Mouse (Mus musculus) spleen, postnatal 36 days (tissue): ENCODE measurements at regions not wholly inside any gene's neighbourhood (a gene's known extent, or its start where the extent isn't known, plus 50 kb on each side); places are given as distances from the start of the nearest gene placed in this dataset.

Experiments used
- DNase-seq, 2 experiments: peaks; one replicate each; pipeline ENCODE4 v3.0.0; 2022; ENCODE audit warnings: low spot score in 2 of 2, mixed read lengths in 1 of 2

DNA sequence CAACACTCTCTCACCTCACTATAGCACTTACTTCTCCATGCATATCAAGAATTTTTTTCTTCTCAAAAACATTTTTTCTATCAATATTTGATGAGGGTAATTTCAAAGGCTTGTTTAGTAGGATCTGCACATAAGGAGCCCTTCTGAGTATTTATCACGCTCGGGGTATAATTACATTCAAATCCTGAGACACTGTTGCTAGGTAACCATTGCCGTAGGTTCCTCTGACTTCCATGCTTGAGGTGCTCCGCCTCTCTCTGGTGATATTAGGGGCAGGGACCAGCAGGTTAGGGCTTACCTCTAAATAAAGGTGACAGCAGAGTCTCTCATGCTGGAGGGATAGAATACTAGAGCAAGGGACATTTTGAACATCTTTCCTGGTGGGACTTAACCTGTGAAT lies 54.4 kb upstream of the 9630041A04Rik start:
- DNase-seq, result no peak

DNA sequence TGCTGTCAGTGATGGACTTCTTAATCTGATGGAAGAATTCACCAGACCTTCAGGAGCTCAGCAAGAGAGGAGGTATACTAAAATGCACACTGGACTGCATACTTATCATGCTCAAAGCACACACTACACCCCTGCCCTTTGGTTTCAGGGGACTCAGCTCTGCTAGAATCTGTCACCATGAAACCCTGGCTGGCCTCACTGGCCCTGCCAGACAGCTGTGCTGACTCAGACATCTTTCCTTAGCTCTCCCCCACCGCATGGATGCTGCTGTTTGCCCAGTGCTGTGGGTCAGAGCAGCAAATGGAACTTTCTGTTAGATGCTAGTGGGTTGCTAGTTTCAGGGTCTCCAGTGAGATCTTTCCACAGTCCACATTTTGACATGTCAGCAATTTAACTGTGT lies 64.9 kb upstream of the 9630041A04Rik start:
- no peak for DNase-seq

DNA sequence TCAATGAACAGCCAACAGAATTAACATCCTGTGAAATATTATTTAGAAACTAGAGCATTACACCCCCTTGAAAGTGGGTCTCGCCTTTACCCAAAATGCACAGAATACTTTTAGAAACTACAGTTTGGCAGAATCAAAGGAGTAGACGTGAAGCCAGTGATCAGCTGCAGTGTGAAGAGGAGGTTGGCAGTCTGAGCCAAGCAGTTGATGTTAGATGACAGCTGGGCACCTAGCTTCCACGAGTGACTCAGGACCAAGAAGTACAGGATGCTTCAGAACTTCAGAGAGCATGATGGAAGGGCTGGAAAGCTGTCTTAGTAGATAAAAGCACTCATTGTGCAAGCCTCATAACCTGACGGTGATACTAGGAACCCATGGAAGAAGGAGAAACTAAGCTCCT lies 65.6 kb upstream of the 9630041A04Rik start:
- no peak for DNase-seq

DNA sequence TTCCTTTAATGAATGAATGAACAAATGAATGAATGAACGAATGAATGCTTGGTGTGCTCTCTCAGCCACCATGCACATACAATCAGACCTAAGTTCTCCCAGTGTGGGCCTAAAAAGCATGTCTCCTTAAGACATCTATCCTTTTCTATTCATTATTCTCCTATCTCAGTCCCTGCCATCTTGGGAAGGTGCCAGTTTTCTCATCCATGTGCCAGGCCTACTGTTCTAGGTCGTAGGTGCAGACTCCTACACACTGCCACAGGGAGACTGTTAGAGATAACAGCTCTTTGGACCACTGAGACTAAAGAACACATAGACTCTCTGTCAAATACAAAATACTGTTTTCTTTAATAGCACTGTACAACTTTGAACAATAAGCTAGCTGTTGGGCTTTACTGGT lies 66.2 kb upstream of the 9630041A04Rik start:
- DNase-seq, result no peak

DNA sequence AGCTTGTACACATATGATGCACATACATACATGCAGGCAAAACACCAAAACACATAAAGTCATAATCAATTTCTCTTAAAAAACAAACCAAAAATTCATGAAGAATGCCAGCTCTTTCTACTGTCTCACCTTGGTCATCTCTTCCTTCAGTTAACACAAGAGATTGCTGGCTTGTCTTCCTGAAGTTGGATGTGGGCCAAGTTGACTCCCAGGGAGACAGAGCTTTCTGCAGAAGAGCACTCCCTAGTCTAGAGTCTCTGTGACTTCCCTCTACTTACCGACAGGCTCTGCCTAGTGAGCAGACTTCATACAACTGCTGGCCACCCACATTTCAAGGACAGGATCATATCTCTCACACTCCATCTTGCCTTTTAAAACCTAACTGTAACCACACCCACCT lies 70.7 kb upstream of the 9630041A04Rik start:
- no peak for DNase-seq

DNA sequence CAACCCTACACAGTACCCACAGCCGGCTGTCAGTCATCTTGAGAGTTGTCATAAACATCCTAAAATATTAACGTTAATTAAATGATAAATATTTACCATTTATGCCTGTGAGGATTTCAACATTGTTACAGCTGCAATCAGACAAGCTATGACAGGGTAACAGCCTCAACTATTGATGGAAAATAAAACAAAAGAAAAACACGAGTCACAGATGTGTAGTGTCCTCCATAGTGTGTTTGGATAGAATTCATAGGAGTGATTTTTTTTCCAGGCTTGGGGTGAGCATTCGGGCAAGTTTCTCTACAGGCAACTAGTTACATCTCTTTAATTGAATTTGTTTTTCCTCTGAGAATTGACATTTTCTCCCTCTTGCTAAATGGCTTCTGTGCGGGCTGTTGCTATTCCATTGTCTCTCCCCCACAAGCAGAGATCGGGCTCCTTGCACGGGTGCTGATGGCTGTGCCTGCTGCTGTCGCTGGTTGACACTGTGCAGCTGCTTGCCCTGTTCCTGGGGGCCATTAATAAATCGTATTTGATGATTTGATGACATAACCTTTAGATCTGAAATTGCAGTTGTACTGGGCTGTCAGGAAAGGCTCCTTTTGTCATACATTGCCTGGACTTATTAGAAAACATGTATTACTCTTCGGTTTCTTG lies 120.6 kb upstream of the 9630041A04Rik start:
- DNase-seq, result no peak

DNA sequence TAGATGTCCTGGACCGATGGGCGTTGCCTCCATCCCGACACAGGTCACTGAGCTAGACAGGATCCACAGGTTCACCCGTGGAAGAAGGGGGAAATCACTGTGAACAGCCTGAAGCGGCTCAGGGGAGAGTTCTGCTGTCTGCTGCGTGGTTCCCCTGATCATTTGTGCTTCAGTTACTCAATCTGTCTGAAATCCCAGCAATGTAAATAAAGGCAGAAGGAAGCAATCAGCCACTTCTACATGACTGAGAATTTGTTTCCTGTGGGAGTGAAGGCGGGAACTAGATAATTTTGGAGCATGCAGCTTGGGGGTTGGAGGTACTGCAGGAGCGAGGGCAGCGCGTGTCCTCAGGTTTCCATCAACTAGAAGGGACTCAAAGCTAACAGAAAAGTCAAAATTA lies 122.3 kb upstream of the 9630041A04Rik start:
- DNase-seq, result no peak

DNA sequence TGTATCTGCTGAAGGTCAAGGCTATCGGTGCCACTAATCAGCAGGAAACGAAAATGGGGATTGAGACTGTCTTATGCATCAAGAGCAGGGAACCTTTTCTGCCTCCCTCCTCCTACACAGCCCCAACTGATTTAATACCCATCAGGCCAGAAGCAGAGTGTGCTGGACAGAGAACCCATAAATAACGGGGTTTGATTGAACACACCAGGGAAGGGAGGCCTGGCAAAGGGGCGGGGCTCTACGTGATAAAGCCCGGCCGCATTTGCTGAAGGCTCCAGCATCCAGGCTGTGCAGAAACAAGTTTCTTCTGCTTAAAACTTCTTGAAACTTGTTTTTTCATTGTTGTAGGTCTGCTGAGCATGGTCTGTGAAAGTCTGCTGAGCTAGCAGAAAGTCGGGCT lies 127.4 kb upstream of the 9630041A04Rik start:
- no peak for DNase-seq

DNA sequence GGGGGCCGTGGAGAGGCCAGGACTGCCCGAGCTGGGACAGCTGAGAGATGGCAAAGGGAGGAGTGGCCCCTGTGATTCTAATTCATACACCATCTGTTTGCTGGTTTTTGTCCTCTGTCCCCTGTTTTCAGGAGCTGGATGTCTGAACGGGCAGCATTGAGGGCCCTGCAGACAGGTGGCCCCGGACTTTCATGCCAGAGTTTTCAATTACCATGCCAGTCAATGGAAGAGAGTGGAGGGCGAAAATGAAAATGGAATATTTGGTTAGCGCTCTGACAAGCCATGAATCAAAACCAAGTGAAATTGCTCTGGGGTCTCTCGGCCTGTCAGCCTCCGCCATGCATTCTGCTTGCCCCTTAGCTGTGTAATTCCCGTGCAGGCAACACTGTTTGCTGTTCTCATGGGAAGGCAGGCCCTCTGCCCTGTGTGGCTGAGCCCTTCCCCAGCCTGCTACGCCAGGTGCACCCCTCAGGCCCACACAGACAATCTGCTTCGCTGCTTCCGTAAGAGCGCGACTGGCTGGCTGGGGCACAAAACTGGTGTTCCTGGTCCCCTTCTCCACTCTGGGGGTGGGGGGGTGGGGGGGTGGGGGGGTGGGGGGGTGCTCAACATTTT lies 127.9 kb upstream of the 9630041A04Rik start:
- DNase-seq, result no peak

DNA sequence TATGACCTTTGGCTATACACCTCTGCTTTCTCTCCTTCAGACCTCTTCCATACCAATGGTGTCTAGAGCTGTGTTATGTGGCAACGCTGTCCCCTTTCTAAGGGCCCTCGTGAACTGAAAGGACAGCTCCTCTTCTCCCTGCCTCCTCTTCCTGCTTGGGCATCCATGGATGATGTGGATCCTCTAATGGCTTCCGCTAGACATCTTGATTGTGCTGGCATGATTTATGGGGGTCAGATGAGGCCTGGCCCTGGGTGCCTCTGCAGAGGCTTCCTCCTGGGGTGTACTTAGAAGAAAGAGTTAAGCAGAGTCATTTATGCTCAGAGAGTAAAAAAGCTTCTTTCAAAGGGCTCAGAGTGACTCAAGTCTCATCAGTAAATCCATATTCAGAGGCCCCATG lies 131.5 kb upstream of the 9630041A04Rik start:
- DNase-seq, result no peak

DNA sequence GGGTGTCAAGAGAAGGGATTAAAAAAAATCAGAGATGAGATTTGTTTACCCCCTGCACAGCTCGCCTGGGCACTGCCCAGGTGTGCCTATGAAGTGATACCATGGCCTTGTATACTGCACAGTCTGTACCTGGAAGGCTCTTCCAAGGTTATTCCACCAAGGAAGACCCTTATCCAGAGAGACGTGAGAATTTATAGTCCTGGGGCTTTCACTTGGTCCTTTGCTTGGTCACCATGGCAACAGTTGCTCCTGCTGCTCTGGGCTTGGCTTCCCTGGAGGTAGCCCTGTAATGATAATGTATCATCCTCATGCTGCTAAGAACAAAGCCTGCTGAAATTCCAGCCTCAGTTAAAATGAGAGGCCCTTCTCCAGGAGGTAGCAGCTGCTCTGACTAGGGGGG lies 143.7 kb upstream of the 9630041A04Rik start:
- DNase-seq, result no peak

DNA sequence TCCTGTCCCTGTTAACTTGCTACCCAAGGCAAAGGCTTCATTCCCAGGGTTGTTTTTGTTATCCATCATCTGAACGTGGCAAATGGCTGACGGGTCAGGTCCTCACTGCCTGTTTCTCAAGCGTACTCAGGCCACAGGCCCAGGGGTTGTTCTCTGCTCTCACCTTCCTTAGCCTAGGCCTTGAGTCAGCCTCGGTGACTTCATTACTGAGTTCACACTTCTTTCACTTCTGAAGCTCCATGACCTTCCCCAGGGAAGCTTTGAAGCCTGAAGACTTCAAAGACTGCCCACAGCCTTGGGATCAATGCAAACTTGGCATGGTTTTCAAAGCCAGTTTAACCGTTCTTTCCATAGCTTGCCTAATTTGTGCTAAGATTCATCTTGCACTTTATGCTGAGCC lies 145.3 kb upstream of the 9630041A04Rik start:
- DNase-seq, result no peak

DNA sequence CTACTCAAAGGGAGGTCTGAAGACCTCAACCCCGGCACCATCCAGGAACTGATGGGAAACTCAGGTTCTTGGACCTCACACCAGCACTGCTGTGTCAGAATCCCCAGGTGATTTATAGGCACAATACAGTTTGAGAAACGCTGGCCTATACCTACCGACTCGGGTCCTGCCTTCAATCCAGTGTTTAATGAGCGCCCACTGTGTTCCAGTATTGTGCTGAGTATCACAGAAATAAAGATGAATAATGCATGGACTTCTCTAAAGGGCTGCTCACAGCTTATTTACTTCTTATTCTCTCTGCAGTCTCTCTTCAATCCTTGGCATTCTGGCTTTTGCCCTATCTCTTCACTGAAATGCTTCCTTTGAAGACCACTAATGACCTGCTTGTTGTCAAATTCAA lies 146.8 kb upstream of the 9630041A04Rik start:
- DNase-seq, result no peak

DNA sequence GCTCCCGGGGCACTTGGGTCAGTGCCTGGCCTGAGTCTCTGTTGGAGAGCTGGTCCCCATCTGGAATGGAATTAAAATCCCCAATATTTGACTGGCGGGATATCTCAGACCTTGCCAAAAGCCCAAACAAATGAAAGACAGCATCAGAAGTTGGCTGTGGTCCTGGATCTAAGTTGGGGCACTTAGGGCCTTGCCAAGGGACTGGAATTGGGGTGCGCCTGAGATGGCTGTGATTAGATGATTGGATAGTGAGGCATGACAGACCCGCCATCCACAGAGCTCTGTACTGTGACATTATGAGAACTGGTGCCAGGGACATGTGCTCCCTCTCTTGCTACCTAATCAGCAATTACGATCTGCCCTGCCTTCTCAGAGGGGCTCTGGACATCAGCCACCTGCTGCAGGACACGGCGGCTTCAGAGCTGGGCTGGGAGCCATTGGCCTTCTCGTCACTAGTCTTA lies 151.0 kb upstream of the 9630041A04Rik start:
- DNase-seq, result no peak

DNA sequence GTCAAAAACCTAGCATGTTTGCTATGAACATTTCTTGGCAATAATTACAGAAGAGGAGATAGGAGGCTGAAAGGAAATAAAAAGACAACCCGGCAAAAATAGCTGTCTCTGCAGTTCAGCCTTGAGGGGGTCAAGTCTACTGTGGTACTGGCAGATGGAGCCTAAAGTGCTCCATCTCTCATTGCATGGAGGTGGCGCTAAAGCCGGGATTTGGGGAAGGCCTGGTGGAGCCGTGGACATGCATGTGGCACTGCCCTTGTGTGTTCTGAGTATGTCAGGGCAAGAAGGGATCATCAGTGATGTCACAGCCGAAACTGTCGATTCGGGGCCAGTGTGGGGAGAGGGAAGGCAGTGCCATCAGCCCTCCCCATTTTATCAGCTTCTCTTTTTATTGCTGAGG lies 161.3 kb upstream of the 9630041A04Rik start:
- no peak for DNase-seq

DNA sequence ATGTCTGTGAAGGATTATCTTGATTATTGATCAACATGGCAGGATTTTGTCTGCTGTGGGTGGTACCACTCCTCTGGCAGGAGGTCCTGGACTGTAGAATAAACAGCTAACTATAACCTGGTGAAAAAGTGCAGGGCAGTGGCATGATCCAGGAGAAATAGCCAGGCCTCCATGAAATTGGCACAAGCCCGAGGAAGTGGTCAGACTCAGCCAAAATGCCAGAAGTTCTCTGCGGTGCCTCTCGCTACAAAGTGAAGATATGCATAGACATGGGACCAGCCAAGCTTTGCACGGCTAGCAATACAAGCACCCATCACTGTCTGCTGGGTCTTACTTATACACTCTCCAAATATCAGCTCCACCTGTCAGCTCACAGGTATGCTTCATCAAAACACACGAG lies 167.6 kb upstream of the 9630041A04Rik start:
- DNase-seq, result no peak

DNA sequence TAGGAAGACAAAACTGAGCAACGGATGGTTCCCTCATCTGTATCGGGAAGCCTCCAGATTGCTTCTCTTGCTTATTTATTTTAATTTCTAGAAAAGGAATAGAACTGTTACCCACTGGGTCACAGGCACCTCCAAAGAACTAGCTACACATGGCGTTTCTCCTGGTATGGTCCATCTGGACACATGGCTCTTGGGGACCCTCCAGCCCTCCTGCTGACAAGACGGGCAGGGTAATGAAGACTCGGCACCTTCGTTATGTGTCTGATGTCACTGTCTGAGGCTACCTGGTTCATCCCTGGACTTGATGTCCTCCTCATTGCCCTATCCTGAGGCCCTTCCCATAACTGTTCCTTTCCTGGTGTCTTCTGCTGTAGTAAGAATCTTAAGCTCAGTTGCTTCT lies 170.3 kb upstream of the 9630041A04Rik start:
- DNase-seq, result no peak

DNA sequence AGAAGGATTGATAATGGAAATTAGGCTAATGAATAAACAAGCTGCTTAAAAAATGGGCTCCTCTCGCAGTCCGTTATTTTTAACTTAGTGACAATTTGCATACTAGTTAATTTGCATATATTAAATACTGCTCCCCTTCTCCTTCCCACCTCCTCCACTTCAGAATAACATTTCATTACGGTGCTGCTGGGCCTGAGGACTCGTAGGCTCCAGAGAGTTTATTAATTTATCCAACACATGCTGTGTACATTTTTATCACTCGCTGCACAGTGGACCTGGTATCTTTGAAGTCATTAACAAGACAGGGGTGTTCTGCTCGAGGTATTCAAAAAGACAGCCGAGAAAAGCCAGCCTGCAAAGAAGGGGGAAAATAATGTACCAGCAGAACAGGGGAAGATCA lies 170.7 kb upstream of the 9630041A04Rik start:
- DNase-seq, result no peak

DNA sequence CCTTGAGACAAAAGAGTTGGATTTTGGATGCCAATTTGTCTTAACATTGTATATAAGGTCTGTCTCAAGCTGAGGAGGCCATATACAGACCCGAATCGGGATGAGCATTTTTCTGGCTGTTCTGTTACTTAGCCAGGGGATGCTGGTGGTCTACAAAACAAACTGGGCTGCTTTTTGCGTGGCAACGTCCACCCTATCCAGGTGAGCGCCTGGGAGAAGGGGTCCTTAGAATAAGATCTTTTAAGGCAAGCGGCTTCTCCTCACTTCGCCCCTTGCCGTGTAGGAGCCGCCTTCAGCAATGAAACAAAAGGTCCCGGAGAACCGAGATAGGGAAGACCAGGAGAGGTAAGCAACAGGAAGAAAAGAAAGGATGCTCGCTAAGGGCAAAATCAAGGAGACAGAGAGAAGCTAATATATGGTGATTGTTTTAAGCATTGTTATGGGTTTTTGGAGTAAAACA lies 171.2 kb upstream of the 9630041A04Rik start:
- DNase-seq, result no peak

DNA sequence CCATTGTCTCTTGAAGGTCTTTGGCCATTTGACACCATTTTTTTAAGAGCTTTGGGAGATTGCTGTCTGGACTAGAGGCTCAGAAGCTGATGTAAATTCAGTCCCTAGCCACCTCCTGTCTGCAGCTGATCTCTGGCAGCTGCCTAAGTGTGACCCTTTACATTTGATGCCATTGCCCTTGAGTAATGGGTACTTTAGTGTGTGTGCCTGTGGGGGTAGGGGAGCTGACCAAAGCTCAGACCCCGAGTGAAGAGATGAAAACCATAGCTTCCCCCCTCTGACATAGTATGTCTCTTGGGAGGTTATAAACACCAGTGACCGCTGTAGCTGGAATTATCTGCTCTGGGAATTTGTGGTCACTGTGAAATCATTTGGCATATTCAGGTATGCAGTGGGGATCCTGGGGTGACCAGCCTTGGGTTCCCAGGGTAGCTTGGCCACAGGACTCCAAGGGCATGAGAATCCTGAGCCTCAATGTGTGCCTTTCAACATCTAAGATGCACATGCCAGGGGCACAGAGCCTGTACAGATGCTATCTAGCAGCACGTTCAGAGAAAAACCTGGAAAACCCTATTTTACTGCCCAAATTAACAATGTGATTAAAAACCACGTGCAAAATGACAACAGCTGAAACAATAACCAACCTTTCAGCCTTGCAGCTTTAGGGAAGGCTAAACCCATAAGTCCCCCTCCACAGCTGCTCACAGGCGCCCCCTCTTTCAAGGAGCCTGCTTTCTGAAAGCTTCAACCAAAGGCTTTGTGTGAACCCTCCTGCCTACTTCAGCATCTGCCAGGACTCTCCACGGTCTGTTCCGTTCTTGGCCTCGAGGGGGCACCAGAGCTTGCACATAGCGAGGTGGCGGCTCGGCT lies 171.9 kb upstream of the 9630041A04Rik start:
- no peak for DNase-seq

DNA sequence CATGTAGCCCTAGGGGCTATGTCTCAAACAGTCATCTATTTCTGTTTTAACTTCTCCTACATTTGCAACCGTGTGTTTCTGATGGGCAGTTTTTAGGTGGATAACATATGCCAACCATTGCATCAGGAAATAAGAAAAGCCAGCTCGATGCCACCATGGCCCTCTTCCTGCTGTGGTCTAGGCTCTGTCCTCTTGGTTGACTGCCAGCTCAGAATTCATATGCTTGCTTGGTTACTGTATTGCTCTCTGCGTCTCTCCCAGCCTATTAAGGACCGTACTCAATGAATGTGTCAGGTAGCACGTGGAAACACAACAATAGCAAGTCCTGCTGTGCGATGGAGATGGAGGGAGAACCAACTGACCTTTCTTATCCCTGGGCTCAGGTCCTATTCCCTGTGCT lies 174.4 kb upstream of the 9630041A04Rik start:
- DNase-seq, result no peak

DNA sequence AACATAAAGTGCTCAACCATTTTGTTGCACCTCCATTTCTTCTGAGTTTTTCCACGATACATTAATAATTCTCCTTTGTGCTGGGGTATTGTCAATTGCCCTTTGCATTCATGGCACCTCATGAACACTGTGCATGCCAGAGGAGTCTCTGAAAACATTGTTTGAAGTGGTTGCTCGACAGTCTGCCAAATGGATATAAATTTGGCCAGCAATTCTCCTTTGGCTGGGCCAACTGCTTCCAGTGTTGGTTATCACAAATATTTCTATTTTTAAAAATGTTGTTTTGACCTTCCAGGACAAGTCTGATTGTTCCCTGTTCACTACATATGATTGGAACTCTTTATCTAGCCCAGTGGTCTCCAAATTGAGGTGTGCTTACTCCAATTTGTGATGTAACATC lies 184.1 kb upstream of the 9630041A04Rik start:
- no peak for DNase-seq

DNA sequence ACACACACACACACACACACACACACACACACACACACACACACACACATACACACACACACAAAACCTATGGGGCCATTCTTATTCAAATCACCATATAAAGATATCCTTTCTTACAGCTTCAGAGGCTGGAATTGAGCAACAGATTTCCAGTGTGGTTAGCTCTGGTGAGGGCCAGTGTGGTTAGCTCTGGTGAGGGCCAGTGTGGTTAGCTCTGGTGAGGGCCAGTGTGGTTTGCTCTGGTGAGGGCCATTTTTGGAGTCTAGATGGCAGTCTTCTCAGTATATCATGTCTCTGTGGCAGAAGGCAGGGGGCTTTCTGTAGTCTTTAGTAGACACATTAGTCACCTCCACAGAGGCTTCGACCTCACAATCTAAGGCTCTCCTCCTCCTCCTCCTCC lies 191.5 kb upstream of the 9630041A04Rik start:
- no peak for DNase-seq
